Mouse (Mus musculus): ENCODE results near the gene Ly6g6d. TPM values are rescaled to one million over a fixed set of nuclear protein-coding genes. Genes with fewer than 3 reads are reported as not detected.
A peak's percentile ranks its signal among the peaks of the same experiment; 100 is the strongest.

Ly6g6d gene
- polyA plus RNA-seq, 1 experiment from 2014 or later, result 4.9 TPM

DNA sequence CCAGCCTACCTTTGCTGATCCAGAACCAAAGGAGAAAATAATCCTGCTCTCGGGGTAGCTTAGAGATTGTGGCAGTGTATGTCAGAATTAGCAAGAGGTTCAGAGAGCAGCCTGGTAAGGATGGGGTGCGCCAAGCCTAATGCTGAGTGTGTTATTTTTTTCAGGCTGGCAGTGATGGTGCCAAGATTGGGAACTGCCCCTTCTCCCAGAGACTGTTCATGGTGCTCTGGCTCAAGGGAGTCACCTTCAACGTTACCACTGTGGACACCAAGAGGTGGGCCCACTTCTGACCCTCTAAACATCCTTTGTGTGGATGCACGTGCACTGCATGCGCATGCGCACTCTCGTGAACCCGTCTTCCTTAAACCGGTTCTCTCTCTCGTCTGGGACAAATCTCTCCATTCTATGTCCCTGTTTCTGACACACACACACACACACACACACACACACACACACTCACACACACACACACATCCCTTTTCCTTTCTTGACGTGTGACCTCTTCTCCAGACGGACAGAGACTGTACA is 25.5 kb downstream of the Ly6g6d start:
- 72% methylated on average over 12 of the region's 12 CpGs for WGBS
- H3K9ac ChIP-seq (ENCODE audit: low read depth, low read length), result peak overlapping the region; percentile 78
- TF ChIP-seq CTCF (IDR thresholded peaks at IDR 0.05; ENCODE audit: low read depth), result no peak
- peak overlapping the region; percentile 94 for H3K4me2 ChIP-seq (replicated peaks; ENCODE audit: low read depth)
- H3K9me3 ChIP-seq (ENCODE audit: control insufficient read depth), result no peaks in the 10 kb centered on the region
- H3K27me3 ChIP-seq (replicated peaks; ENCODE audit: control insufficient read depth, insufficient read depth, low read length), result no peaks in the 10 kb centered on the region
- no peak for ATAC-seq
- peak overlapping the region; percentile 89 for H3K27ac ChIP-seq (ENCODE audit: low read depth, low read length)
- peaks cover 47% of the 10 kb centered on the region for H3K36me3 ChIP-seq (ENCODE audit: control insufficient read depth, insufficient read depth)
- peak overlapping the region; percentile 69; the same call in 1 of the 2 replicates for H3K4me3 ChIP-seq (ENCODE audit: low read depth, low read length)
- peaks cover 9% of the 10 kb centered on the region for H3K4me1 ChIP-seq (replicated peaks; ENCODE audit: control insufficient read depth, insufficient read depth, low read length)

- under 1% methylated on average over 21 of the region's 21 CpGs for WGBS
- Histone ChIP-seq H3K27me3 (replicated peaks; ENCODE audit: control insufficient read depth, insufficient read depth, low read length) (no peaks in the 10 kb centered on the region), H3K4me3 (ENCODE audit: low read depth, low read length) (peak overlapping the region; percentile 69), H3K9ac (ENCODE audit: low read depth, low read length) (peak overlapping the region; percentile 78), H3K4me2 (replicated peaks; ENCODE audit: low read depth) (peak overlapping the region; percentile 94), H3K27ac (ENCODE audit: low read depth, low read length) (peak overlapping the region; percentile 89), H3K9me3 (ENCODE audit: control insufficient read depth) (no peaks in the 10 kb centered on the region), H3K36me3 (ENCODE audit: control insufficient read depth, insufficient read depth) (peaks cover 40% of the 10 kb centered on the region), H3K4me1 (replicated peaks; ENCODE audit: control insufficient read depth, insufficient read depth, low read length) (peaks cover 11% of the 10 kb centered on the region)
- peak; percentile 41 for ATAC-seq
- no peak for TF ChIP-seq CTCF (IDR thresholded peaks at IDR 0.05; ENCODE audit: low read depth)
Measured at GRCm38 (mm10) chr17:35051156-35052086, 26.4 kb downstream of the Ly6g6d start.

GRCm38 (mm10) chr17:35050126-35050750 is 27.6 kb downstream of the Ly6g6d start:
- H3K27me3 ChIP-seq (replicated peaks; ENCODE audit: control insufficient read depth, insufficient read depth, low read length), result no peaks in the 10 kb centered on the region
- H3K9me3 ChIP-seq (ENCODE audit: control insufficient read depth), result no peaks in the 10 kb centered on the region
- H3K4me1 ChIP-seq (replicated peaks; ENCODE audit: control insufficient read depth, insufficient read depth, low read length), result peaks cover 17% of the 10 kb centered on the region
- peak overlapping the region; percentile 94 for H3K4me2 ChIP-seq (replicated peaks; ENCODE audit: low read depth)
- TF ChIP-seq CTCF (IDR thresholded peaks at IDR 0.05; ENCODE audit: low read depth), result no peak
- H3K27ac ChIP-seq (ENCODE audit: low read depth, low read length), result peak overlapping the region; percentile 97
- H3K36me3 ChIP-seq (ENCODE audit: control insufficient read depth, insufficient read depth), result peaks cover 30% of the 10 kb centered on the region
- WGBS, result under 1% methylated on average over 27 of the region's 27 CpGs
- H3K9ac ChIP-seq (ENCODE audit: low read depth, low read length), result peak overlapping the region; percentile 92
- H3K4me3 ChIP-seq (ENCODE audit: low read depth, low read length), result peak overlapping the region; percentile 69
- peak; percentile 8; the same call in 1 of the 2 replicates for ATAC-seq

- peak; percentile 5; the same call in 1 of the 2 replicates for ATAC-seq
- Histone ChIP-seq H3K27ac (ENCODE audit: low read depth, low read length) (peak within 1 kb of the TSS; percentile 97), H3K9ac (ENCODE audit: low read depth, low read length) (peak within 1 kb of the TSS; percentile 92), H3K4me3 (ENCODE audit: low read depth, low read length) (peak within 1 kb of the TSS; percentile 69), H3K4me1 (replicated peaks; ENCODE audit: control insufficient read depth, insufficient read depth, low read length) (peaks cover 17% of the 10 kb centered on the region), H3K9me3 (ENCODE audit: control insufficient read depth) (no peaks in the 10 kb centered on the region), H3K36me3 (ENCODE audit: control insufficient read depth, insufficient read depth) (peaks cover 23% of the 10 kb centered on the region), H3K4me2 (replicated peaks; ENCODE audit: low read depth) (peak within 1 kb of the TSS; percentile 94), H3K27me3 (replicated peaks; ENCODE audit: control insufficient read depth, insufficient read depth, low read length) (no peaks in the 10 kb centered on the region)
- WGBS, result under 1% methylated on average over 11 of the region's 11 CpGs
- TF ChIP-seq CTCF (IDR thresholded peaks at IDR 0.05; ENCODE audit: low read depth), result peak; percentile 67
Measured at GRCm38 (mm10) chr17:35049561-35050016, 28.3 kb downstream of the Ly6g6d start, which contains the start of gene Clic1. Gene Clic1, plus strand, starts transcription at chr17:35049966.

DNA sequence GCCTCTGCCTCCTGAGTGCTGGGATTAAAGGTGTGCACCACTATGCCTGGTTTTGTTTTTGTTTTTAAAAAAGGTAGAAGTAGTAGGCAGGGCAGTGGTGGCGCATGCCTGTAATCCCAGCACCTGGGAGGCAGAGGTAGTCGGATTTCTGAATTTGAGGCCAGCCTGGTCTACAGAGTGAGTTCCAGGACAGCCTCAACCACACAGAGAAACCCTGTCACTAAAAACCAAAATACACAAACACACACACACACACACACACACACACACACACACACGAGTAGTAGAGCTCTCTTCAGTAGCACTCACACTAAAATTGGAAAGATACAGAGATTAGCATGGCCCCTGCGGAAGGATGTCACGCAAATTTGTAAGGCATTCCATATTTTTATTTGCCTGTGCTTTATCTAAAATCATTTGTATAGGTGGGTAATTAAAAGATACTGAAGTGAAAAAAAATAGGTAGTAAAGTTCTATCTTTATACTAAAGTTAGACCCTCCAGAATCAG is 28.9 kb downstream of the Ly6g6d start:
- Histone ChIP-seq H3K4me2 (replicated peaks; ENCODE audit: low read depth) (peak overlapping the region; percentile 94), H3K27ac (ENCODE audit: low read depth, low read length) (peak overlapping the region; percentile 97), H3K36me3 (ENCODE audit: control insufficient read depth, insufficient read depth) (peaks cover 17% of the 10 kb centered on the region), H3K9ac (ENCODE audit: low read depth, low read length) (no peak overlapping the region), H3K4me1 (replicated peaks; ENCODE audit: control insufficient read depth, insufficient read depth, low read length) (peaks cover 17% of the 10 kb centered on the region), H3K9me3 (ENCODE audit: control insufficient read depth) (no peaks in the 10 kb centered on the region), H3K27me3 (replicated peaks; ENCODE audit: control insufficient read depth, insufficient read depth, low read length) (no peaks in the 10 kb centered on the region), H3K4me3 (ENCODE audit: low read depth, low read length) (0 out of 2 replicates have a peak overlapping the region, but pooled peaks have one; percentile 3)
- TF ChIP-seq CTCF (IDR thresholded peaks at IDR 0.05; ENCODE audit: low read depth), result no peak
- no peak for ATAC-seq
- 56% methylated on average over 5 of the region's 5 CpGs for WGBS
